Mouse (Mus musculus) T-helper 2 cell (primary cell): ENCODE results near the gene Nmnat1.

ENCODE experiments used
- in situ Hi-C: fragments of 300-600 bp; cut with MboI, MseI; formaldehyde crosslinking; loops from one replicate; pipeline ENCODE4 v1.15.1; 2025; ENCODE audit warnings: high pct_unique_total_duplicates

Nmnat1 gene

DNA sequence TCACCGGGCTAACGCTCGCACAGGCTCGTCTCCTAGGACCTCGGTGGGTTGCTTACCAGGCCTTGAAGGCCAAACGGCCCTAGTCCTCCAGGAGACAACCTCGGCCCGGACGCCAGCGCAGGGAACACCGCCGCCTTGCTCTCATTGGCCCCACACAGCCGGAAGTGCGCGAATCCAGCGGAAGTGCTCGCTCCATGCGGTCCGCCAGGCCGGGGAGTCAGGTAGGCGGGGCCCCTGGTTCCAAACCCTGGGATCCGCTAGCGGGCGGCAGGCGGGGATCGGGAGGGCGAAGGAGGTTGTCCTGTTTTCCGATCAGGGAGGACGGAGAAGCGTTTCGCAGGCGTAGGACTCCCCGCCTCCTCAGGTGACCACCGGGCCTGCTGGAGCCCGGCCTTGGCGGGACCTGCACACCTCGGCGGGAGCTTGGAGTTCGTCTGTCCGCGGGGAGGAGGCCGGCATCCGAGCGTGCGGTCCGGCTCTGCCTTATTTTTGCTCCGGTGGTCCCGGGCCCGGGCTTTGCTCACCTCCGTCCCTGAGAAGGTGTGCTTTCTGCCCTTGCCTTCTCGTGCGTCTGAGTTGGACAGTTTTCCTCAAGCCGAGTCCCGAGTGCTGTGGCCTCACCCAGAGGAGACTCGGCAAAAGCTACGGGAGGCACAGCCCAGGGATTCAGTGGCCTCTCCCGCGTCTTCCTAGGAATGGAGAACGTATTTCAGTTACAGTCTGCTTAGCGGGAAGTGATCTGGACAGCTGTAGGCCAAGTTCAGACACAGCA is at the start of gene Nmnat1, which contains the start of gene Lzic:
Gene Nmnat1 (minus strand): TSS at position 150 of the 772 bp plus-strand sequence.
Gene Lzic (plus strand): TSS at position 177 of the 772 bp plus-strand sequence.
- in situ Hi-C loops: no loop called here

DNA sequence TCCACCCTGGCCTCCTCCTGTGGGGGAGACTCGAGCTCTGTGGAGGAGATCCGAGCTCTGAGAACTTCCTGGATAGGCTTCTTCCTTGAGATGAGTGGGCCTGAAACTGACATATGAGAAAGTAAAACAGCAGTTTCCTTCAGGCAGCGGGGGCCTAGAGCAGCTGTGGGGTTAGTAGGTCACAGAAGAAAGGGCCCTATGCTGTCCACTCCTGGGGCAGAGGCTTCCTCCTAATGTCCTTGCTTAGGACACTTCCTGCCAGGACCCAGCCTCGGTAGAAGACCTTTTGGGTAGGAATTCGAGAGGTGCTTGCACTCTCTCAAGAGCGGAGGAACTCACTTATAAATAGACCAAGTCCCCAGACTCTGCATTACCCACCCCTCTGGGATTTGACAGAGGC is 44.7 kb upstream of the Nmnat1 start:
- in situ Hi-C loops: loop anchor here (10.0 kb wide), 1 partner anchor 375 kb away; no protein-coding TSS in a partner anchor

DNA sequence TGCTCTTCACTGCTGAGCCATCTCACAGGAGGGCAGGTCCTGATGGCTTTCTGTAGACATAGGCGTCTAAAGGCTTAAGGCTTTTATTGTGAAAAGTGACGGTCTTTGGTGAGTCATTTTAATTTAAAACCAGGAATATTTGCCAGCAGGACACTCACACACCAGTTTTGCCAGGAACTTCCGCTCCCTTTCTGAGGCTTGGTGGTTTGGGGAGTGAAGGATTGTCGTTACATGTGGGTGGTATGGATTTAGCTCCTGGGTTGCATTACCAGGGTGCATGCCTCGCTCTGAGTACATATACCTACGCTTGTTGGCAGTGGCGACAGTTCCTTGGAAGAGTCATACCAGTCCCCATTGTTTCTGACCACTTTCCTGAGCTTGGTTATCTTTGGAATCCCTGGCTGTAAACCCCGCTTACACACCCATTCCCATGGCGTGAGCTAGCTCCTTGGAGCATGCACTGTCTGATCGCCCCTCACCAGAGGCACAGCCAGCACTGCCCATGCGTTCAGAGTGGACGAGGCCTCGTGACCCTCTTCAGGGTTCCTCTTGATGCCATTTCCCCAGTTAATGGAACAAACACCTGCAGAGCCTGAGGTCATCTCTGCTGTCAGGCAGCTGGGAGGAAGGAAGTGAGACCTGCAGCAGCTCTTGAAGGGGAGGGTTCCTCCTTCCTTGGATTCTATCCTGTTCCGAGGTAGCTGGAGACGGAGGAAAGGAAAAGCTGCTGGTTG is 42.8 kb upstream of the Nmnat1 start:
- in situ Hi-C loops: no loop called here

DNA sequence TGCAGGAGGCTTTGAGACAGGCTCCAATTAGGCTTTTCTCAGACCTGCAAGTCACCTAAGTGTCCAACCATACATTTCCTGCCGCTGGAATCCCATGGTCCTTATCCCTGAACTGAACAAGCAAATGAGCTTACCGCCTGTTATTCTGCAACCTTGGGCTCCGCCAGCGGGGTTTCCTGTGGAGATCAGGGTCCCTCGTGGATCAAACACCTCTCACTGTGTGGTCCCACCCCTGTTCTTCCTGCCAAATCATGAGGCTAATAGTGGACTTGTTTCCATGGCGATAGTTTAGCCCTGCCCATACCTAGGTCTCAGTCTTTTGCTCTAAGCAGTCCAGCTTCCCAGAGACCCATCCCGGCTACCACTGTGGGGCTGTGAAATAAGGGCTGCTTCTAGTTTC is 41.3 kb upstream of the Nmnat1 start:
- in situ Hi-C loops: no loop called here

DNA sequence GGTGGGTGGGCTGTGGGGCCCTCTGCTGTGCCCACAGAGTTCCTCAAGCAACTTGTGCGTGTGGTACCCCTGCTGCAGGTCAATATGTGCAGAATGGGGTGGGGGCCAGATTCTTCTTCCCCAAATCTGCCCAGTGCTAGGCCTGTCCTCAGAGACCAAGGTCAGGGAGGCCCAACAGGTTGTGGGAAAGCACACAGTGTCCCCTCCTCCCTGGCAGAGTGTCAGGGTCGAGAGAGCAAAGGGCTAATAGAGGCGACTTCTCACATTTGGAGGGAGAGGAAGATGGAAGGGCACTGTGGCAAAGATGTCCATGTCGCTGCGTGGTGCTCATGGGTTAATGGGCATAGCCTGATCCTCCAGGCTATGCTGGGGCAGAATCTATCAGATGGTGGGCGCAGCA is 40.8 kb upstream of the Nmnat1 start:
- in situ Hi-C loops: no loop called here

DNA sequence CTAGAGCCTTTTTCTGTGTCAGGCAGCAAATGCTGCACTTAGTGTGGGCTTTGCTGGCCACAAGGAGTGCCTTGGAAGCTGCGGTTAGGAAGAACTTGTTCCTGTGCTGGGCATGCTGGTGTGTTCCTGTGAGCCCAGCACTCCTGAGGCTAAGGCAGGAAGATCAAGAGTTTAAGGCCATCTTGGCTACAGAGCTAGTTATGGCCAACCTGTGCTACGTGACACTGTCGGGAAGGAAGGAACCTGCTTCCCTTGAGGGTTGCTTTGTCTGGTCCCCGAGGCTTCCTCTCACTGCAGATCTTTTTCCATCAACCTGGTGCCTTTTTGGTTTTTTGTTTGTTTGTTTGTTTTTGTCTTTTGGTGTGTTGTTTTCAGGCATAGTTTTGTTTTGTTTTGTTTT is 40.2 kb upstream of the Nmnat1 start:
- in situ Hi-C loops: no loop called here

DNA sequence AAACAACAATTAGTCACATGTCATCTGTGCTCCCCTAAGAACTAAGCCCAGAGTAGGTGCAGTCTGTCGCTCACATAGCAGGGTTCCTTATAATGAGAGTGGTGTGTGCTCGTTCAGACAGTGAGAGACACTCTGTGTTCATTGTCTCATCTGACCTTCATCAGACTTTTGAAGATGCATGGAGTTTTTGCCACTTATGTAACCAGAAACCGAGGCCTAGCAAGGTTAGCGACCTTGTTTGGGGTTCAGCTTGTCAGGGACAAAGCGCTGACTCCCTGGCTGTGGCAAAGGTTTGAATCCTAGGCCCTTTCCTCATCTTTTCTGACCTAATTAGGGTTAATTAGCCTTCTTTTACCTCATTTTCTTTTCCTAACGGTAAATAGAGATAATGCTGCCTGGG is 39.0 kb upstream of the Nmnat1 start:
- in situ Hi-C loops: no loop called here

DNA sequence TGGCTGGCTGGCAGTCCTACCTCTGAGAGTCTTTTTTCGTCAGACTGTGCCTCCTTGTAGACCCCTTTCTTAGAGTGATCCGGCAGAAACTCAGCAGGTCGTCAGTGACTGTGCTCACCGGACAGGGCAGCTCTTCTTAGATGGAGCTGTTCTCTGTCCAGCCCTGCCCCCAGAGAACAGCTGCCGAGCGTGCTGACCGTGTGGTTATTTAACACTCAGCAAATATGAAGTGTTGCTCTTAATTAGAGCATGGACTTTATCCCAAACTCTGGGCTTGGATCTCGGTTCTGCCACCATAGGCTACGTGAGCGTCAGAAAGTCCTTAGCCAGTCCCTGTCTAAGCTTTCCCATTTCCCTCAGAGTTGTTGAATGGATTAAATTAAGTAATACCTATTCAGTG is 36.3 kb upstream of the Nmnat1 start:
- in situ Hi-C loops: no loop called here

DNA sequence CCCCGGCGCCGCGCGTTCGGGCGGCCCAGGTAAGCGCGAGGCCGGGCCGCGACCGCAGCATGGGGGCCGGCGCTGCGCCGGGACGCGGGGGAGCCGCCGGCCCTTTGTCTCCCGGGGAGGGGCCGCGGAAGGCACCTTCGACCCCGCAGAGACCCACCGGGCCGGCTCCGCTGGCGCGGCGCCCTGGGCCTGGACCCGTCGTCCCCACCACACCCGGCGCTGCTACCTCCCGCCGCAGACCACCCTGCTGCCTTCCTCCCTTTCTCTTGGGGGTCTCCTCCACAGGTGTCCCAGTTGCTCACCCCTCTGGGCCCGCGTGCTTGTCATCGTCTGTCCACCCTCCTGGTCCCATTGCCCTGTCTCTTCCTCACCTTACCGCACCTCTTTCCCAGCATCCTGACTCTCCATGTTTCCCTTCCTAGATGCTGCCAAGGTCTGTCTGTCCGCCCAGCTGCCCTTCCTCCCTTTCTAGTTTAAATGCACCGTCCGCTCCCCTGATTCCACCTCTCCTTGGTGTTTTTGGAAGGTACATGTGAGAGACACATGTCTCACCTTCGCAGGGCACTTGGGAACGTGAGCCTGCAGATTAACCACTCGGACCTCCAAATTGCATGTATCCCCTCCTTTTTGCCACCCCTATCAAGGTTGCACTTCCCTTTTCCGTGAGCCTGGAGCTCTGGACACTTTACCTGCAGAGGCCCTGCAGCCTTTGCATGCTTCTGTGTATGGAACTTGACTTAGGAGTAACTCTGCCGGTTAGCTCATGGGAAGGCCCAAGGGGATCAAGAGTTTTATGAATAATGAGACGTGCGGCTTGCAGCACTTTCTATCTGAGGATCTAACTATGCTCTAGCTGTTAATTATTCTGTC is 33.6 kb upstream of the Nmnat1 start:
- in situ Hi-C loops: no loop called here

DNA sequence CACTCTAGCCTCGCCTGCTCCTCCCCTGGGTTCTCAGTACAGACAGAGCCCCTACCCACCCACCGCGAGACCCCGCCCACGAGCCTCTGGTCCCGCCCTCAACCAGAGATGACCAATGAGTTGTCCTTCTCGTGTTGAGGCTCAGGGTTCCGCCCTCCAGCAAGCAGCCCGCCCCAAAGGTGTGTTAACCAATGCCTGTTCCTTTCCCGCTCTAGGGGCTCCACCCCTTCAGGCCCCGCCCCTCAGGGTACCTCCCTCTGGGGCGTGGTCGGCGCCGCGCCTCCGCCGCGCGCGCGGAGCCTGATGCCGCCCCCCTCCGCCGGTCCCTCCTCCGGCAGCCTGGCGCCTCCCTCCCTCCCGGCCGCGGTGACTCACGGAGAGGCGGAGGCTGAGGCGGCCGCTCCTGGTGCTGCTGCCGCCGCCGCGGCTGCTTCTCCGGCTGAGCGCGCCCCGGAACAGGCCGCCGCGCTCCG is 32.9 kb upstream of the Nmnat1 start, which contains the start of gene Ctnnbip1:
Gene Ctnnbip1 (plus strand): TSS at position 369 of the 473 bp plus-strand sequence.
- in situ Hi-C loops: no loop called here

DNA sequence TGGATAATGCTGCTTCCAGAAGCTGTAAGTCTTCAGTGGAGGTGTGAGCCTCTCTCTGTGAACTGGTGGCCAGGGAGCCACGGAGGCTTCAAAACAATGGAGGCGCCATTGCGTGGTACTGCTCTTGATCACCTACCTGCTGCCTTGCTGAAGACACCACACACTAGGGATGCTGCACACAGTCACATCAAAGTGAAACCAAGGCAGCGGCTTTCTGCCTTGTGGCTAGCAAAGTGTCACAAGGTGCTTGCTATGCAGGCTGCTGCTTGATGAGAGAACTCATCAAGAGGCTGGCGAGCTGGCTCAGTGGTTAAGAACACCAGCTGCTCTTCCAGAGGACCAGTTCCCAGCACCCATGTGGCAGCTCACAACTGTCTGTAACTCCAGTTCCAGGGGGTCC is 30.7 kb upstream of the Nmnat1 start:
- in situ Hi-C loops: no loop called here

DNA sequence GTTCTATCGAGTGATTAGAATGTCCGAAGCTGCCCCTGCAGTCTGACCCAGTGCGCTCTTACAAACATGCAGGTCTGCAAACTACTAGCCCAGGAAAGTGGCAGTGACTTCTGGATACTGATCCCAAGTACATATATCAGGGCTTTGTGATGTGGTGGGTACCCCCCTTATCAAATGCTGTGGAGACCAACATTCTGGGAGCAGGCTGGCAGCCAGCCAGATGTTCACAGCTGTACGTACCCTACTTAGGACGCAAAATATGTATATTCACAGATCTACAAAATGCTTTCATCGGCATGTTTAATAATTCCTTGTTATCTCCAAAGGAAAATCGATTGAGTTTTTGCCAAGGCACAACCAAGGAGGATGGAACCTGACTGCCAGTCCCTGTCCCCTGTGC is 27.1 kb upstream of the Nmnat1 start:
- in situ Hi-C loops: no loop called here

DNA sequence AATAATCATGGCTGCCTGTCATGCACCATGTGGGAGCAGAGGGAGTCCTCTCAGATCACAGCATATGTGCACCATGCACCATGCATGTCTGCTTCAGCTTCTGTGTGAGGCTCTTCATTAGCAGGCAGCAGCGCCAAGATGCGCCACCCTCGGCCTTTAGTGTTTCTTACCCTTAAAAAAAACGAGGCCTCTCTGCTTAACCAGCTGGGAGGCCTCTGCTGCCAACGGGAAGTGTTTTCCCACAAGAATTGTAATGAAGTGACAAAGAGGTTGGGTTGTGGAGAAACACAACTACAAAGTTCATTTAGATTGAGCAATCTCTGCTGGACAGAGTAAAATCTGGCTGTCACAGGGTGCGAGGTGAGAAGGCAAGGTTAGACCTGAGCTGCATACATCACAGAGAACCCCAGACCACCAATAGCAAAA is 26.2 kb upstream of the Nmnat1 start:
- in situ Hi-C loops: no loop called here

DNA sequence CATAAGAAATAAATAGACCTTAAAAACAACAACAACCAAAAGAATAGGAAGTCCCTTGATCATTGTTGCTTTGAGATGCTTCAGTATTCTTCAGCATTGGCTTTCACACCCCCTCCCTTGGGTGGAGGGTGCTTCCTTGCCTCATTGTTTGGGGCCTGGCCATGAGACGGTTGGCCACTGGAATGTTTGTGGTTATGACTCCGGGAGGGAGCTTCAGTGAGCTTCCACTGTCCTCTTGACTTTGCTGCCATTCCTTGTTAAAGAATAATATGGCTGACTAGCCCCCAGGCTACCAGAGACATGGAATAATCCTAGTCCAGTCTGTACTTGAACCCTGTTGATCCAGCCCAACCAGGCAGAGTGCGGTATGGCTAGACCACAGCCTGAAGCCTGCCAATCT is 21.9 kb upstream of the Nmnat1 start:
- in situ Hi-C loops: no loop called here

DNA sequence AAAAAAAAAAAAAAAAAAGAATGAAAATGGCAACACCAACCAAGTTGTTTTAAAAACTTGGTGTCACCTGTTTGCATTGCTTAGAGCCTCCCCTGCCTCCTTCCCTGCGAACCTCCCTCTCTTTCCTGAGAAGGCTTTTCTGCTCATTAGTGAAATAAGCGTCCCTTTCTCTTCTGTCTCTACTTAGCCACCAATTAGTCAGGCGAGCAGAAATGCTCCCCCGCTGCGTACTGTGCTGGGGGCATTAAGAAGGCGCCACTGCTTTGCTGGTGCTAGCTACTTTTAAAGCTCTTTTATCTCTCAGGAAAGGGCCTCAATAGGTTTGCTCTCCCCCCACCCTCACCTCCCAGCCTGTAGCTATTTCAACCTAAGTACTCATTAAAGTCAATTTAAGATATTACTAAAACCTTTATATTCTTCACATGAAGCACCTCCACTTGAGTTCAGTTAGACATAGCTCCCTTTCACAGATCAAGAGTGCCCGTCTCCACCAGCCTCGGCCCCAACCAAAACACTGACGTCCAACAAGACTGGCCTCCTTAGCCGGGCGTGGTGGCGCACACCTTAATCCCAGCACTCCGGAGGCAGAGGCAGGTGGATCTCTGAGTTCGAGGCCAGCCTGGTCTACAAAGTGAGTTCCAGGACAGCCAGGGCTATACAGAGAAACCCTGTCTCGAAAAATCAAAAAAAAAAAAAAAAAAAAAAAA is 20.4 kb upstream of the Nmnat1 start:
- in situ Hi-C loops: no loop called here

DNA sequence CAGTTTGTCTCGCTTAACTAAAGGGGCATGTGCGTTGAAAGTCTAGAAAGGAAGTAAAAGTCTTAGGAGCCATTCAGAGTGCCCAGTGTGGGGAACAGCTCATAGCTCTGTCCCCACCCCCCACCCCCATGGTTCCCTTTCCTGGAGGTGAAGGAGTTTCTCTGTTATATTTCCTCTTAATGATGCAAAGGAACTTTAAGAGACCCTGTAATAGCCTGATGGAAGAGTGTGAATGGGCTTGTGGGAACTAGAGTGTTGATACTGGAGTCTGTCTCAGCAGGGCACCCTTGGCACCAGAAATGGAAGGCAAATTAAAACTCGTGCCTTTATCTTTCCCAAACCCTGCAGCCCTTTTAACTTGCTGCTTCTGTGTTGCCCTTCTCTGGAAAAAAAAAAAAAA is 19.9 kb upstream of the Nmnat1 start:
- in situ Hi-C loops: no loop called here

DNA sequence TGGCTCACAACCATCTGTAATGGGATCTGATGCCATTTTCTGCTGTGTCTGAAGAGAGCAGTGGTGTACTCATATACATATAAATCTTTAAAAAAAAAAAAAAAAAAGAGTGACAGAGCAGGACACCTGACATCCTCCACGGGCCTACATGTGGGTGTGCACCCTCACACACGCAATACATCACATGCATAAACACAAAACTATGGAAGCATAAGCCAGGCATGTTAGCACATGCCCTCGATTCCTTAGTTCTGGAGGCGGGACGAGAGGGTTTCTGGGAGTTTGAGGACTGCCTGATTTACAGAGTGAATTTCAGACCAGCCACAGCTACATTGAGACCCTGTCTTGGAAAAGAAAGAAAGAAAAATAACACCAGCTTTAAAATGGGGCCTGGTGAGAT is 19.4 kb upstream of the Nmnat1 start:
- in situ Hi-C loops: no loop called here

DNA sequence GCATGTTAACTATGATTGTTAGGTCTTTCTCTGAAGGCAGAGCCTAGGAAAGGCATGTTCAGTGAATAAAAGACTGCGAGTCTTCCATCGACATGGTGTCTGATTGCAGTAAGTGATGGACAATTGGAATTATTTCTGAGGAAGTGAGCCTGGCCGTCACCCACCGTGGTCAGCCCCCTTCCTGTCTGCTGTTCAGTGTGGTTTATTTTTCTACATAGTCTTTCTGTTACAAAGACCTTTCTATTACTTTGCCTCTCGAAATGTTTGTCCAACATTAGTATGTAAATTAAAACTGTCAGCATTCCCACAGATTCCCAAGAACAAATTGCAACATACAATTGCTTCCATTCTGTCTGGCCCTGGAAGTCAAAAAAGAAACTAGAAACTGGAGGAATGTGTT is 14.8 kb upstream of the Nmnat1 start:
- in situ Hi-C loops: no loop called here

DNA sequence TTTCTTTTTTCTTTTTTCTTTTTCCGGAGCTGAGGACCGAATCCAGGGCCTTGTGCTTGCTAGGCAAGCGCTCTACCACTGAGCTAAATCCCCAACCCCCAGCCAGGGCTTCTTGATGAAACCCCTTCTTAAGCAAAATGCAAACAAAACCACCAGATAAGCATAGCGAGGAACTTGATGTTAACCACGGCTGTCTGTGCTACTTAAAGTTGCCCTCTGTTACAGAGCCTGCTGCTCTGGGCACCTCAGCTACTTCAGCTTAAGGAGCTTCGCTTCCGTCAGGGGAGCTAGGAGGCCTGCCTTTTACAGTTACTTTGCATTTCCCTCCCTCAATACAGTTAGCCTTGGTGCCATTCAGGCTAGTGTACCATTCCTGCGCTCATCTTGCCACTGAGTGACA is 13.9 kb upstream of the Nmnat1 start:
- in situ Hi-C loops: no loop called here

DNA sequence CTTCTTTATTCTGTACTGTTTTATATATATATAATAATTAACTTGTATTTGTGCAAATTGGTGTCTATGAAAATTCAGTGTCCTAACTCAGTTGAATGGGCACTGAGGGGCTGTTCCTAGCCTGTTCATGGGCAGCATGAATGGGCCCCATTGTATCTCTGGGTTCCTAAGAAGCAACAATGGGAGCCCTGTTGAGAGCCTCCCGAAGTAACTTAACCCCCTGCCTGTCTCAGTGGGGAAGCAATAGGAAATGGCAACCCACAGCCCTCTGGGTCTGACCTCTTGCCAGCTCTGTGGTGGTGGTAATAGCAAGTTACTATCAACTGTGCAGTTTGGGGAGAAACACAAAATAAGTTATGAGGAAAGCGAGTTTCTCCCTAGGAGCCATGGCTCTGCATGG is 11.6 kb upstream of the Nmnat1 start:
- in situ Hi-C loops: no loop called here

DNA sequence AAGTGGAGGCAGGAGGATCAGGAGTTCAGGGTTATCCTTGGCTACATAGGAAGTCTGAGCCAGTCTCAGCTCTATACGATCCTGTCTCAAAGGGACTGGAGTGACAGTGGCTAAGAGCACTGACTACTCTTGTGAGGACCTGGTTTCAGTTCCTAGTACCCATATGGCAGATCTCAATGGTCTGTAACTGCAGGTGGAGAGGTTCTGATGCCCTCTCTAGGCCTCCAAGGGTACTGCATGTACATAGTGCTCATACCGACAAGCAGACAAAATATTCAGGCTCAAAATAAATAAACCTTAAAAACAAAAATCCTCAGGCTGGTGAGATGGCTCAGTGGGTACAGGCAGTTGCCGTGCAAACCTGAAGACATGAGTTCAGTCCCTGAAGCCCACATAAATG is 6.1 kb upstream of the Nmnat1 start:
- in situ Hi-C loops: no loop called here
